In the genomic region with DNA sequence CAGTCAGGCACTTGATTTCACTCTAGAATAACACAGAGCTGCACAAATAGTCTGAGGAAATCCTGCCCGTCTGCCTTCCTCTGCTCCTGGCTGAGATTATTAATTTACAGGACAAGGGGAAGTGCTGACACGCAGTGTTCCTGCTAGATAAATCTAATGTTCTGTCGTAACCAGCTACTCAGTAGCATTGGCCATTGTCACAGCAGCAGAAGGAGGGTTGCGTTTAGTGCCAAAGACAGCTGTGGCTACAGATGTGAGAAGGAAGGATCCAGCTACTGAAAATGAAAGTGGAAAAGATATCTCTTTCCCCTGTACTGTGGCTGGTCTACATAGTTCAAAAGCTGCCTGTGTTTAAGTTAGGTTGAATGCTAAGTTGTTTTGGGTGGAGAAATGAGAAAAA, we compare ENCODE assay signal across 11 mouse cellular contexts. TPM values are rescaled to one million over a fixed set of nuclear protein-coding genes. Genes with fewer than 3 reads are reported as not detected.
A peak's percentile ranks its signal among the peaks of the same experiment; 100 is the strongest.
DNase-seq lines count a peak whose midpoint lies in the region; ATAC-seq lines count a peak whose summit lies in the region.
"Had no signal": no experiment of that assay in that cellular context is flagged by ENCODE, and none has a peak within 500 bp of the region (broad histone marks: within the 10 kb centered on the region; RNA-seq: fewer than 3 reads in every experiment).

No protein-coding gene starts in this region.

- no peak overlapping the region for H3K9ac ChIP-seq in forebrain, embryonic 12.5 days
- H3K9ac ChIP-seq: midbrain, embryonic 12.5 days had no signal

- intact Hi-C loops in gastrocnemius, postnatal 14 days (cut with DNase I; ENCODE audit: low total_unique reads), result no loop called here

- ATAC-seq in forebrain, embryonic 12.5 days (ENCODE audit: low FRiP score), result no peak
- ATAC-seq: forebrain, embryonic 16.5 days had no signal

- no peaks in the 10 kb centered on the region for H3K9me3 ChIP-seq in forebrain, embryonic 12.5 days
- H3K9me3 ChIP-seq: midbrain, embryonic 12.5 days had no signal

- peak; percentile 30 for DNase-seq in gastrocnemius, adult 18-20 months (ENCODE audit: low spot score)
- no peak for DNase-seq in gastrocnemius, postnatal 14 days
- peak; percentile 68 for DNase-seq in gonadal fat pad, adult 2 months (ENCODE audit: low read depth)
- DNase-seq in kidney, adult 9 months, result peak; percentile 72
- DNase-seq in lung, postnatal 10 days, result peak; percentile 60
- no peak for DNase-seq in cerebellum, adult 9-11 months
- DNase-seq in frontal cortex, postnatal 36 days (ENCODE audit: low spot score in 2 of 2), result no peak
- DNase-seq: cerebellum, postnatal 36 days had no signal

- no peaks in the 10 kb centered on the region for H3K27me3 ChIP-seq in forebrain, embryonic 12.5 days
- H3K27me3 ChIP-seq: midbrain, embryonic 12.5 days had no signal

- no peak overlapping the region for H3K27ac ChIP-seq in forebrain, embryonic 12.5 days
- H3K27ac ChIP-seq: midbrain, embryonic 12.5 days had no signal

- 0 out of 2 replicates have a peak, but pooled peaks cover 3% of the 10 kb centered on the region for H3K36me3 ChIP-seq in forebrain, embryonic 12.5 days (replicated peaks)

- WGBS in forebrain, embryonic 12.5 days, result 85% methylated on average over 4 of the region's 4 CpGs

- H3K4me1 ChIP-seq in forebrain, embryonic 12.5 days, result no peaks in the 10 kb centered on the region
- H3K4me1 ChIP-seq: midbrain, embryonic 12.5 days had no signal

- no peak overlapping the region for H3K4me3 ChIP-seq in forebrain, embryonic 12.5 days (replicated peaks)
- H3K4me3 ChIP-seq: midbrain, embryonic 12.5 days had no signal

- H3K4me2 ChIP-seq in forebrain, embryonic 12.5 days, result no peak overlapping the region
- H3K4me2 ChIP-seq: midbrain, embryonic 12.5 days had no signal

RNA-seq across cellular contexts. Expression of a gene that starts 40.7 kb away (rescaled TPM):
- total RNA-seq in gastrocnemius, adult 18-20 months (2021), result 1 to 10 TPM; 5.6 to 6.3 TPM
- total RNA-seq in gastrocnemius, postnatal 14 days (2021), result 1 to 10 TPM; 7.0 to 7.4 TPM
- 6.2 and 7.7 TPM in 2 replicates for polyA plus RNA-seq in gonadal fat pad, adult 2 months (2012; rRNA removed)
- polyA plus RNA-seq in forebrain, embryonic 12.5 days (2016; fragmentation: Nextera tagmentation; extraction: Ambion mirVana), result 11.9 and 12.1 TPM in 2 replicates

Comparison
In these comparisons a context has a peak if more than half of its experiments do, and no peak if none do; other contexts are left out.
1. DNase-seq: peak in gastrocnemius, adult 18-20 months (single experiment), gonadal fat pad, adult 2 months (single experiment), kidney, adult 9 months (single experiment) and lung, postnatal 10 days (single experiment); none in gastrocnemius, postnatal 14 days (single experiment), cerebellum, adult 9-11 months (single experiment) and frontal cortex, postnatal 36 days (0 of 2).